Mouse (Mus musculus) heart, embryonic 14.5 days (tissue): ENCODE data around the gene Tom1l2. TPM values are rescaled to one million over a fixed set of nuclear protein-coding genes. Genes with fewer than 3 reads are reported as not detected.
A peak's percentile ranks its signal among the peaks of the same experiment; 100 is the strongest.

Experiments
- ATAC-seq: fragments of 200-750 bp; cut with Nextera tagmentation; 2 replicates; pipeline ENCODE4 v1.8.0; 2017; ENCODE audit warnings: low read depth, moderate TSS enrichment; ENCODE audit not compliant: insufficient number of reproducible peaks, insufficient read depth, low FRiP score
- H3K27ac ChIP-seq, 2 experiments: fragments of 200-500 bp in 1 of 2; fragments of 300-500 bp in 1 of 2; sonication (generic) in 1 of 2; replicated peaks in 1 of 2; 2 replicates each; pipeline ENCODE4 v1.5.1; 2012 to 2014; ENCODE audit warnings: low read depth in 2 of 2, low read length in 2 of 2, control low read depth in 1 of 2, mild to moderate bottlenecking in 1 of 2, mixed read lengths in 1 of 2; ENCODE audit not compliant: control insufficient read depth in 1 of 2, insufficient read depth in 1 of 2
- H3K27me3 ChIP-seq: fragments of 300-500 bp; sonication (generic); 2 replicates; pipeline ENCODE4 v1.6.1; 2014; ENCODE audit warnings: mild to moderate bottlenecking, low read length, control low read depth; ENCODE audit not compliant: control insufficient read depth, insufficient read depth
- H3K36me3 ChIP-seq: fragments of 300-500 bp; sonication (generic); 2 replicates; pipeline ENCODE4 v1.6.1; 2014; ENCODE audit warnings: mild to moderate bottlenecking, control low read depth, low read length, mixed read lengths; ENCODE audit not compliant: control insufficient read depth, insufficient read depth
- H3K4me1 ChIP-seq, 2 experiments: fragments of 200-500 bp in 1 of 2; fragments of 300-500 bp in 1 of 2; sonication (generic) in 1 of 2; 2 replicates each; pipeline ENCODE4 v1.6.1; 2012 to 2014; ENCODE audit warnings: low read length in 2 of 2, control low read depth in 1 of 2, mixed read lengths in 1 of 2; ENCODE audit not compliant: control insufficient read depth in 2 of 2, insufficient read depth in 2 of 2
- H3K4me2 ChIP-seq: fragments of 300-500 bp; sonication (generic); 2 replicates; pipeline ENCODE4 v1.6.1; 2014; ENCODE audit warnings: mild to moderate bottlenecking, low read length
- H3K4me3 ChIP-seq, 2 experiments: fragments of 200-500 bp in 1 of 2; fragments of 300-500 bp in 1 of 2; sonication (generic) in 1 of 2; 2 replicates each; pipeline ENCODE4 v1.5.1; 2012 to 2014; ENCODE audit warnings: low read length in 2 of 2, mild to moderate bottlenecking in 2 of 2, control low read depth in 1 of 2, low read depth in 1 of 2, moderate library complexity in 1 of 2; ENCODE audit not compliant: control insufficient read depth in 1 of 2, insufficient read depth in 1 of 2
- H3K9ac ChIP-seq: fragments of 300-500 bp; sonication (generic); 2 replicates; pipeline ENCODE4 v1.6.1; 2014; ENCODE audit warnings: mild to moderate bottlenecking, low read length
- H3K9me3 ChIP-seq: fragments of 300-500 bp; sonication (generic); 2 replicates; pipeline ENCODE4 v1.6.1; 2016; ENCODE audit warnings: low read length, control low read depth; ENCODE audit not compliant: control insufficient read depth
- WGBS: fragments of 180-500 bp; shearing (Covaris S2); extraction: QIAGEN DNeasy Blood & Tissue Kit; methylation state at CpG from one replicate; pipeline ENCODE4 v1.1.7; 2014; 5-methylcytosine and 5-hydroxymethylcytosine counted together
- polyA plus RNA-seq: library from polyadenylated mRNA; unstranded; fragments of >200 nt; fragmentation: Nextera tagmentation; extraction: Ambion mirVana; gene quantifications from 2 replicates; pipeline ENCODE4 v1.2.1, GENCODE M21; 2014

Tom1l2 gene
- polyA plus RNA-seq, 1 experiment from 2014 or later, result 25.7 TPM

DNA sequence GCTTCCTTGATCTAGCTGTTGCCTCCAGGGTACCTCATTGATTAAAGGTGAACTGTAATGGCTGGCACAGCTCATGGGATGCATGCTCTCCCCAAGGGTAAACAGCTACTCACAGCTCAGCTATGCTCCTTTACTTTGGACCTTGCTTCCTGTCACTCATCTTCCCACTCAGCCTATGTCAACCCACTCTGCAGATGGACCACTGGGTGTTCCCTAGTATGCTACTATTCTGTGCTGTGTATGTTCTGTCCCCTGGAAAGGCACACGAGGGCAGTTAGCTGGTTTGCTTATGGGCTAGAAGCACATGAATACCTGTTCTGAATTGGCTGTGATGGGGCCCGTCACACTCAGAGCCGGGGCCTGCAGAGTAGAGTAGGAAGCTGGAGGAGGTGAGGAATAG, 92.0 kb downstream of the Tom1l2 start:
- Histone ChIP-seq H3K4me3 (no peak overlapping the region), H3K27ac (no peak overlapping the region), H3K9me3 (no peaks in the 10 kb centered on the region), H3K9ac (no peak overlapping the region), H3K4me2 (no peak overlapping the region), H3K36me3 (peaks cover 27% of the 10 kb centered on the region), H3K4me1 (peaks cover 12 to 16% of the 10 kb centered on the region in 2 experiments), H3K27me3 (no peaks in the 10 kb centered on the region)
- ATAC-seq, result no peak
- 80% methylated on average over 3 of the region's 3 CpGs for WGBS

DNA sequence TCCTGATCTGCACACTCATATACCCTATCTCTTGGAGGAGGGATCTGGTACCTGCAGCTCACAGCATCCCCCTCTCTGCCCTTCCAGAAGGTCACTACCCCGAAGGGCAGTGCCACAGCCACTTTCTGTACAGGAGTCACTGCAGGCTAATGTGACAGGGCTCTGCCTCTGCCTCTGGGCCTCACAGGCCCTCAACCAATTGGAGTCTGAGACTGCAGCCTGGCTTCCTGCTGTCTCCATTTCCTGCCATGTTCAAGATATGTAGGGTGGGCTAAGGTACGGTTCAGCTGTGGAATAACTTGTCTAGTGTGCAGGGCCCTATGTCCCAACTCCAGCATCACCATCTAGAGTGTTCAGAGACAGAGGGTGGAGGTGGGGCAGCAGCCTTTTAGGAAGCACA, 95.0 kb downstream of the Tom1l2 start:
- Histone ChIP-seq H3K27me3 (no peaks in the 10 kb centered on the region), H3K4me1 (peaks cover 30 to 42% of the 10 kb centered on the region in 2 experiments), H3K36me3 (peaks cover 34% of the 10 kb centered on the region), H3K27ac (no peak overlapping the region), H3K9ac (no peak overlapping the region), H3K4me3 (no peak overlapping the region), H3K4me2 (no peak overlapping the region), H3K9me3 (no peaks in the 10 kb centered on the region)
- no peak for ATAC-seq
- WGBS, result 68% methylated on average over 2 of the region's 2 CpGs

DNA sequence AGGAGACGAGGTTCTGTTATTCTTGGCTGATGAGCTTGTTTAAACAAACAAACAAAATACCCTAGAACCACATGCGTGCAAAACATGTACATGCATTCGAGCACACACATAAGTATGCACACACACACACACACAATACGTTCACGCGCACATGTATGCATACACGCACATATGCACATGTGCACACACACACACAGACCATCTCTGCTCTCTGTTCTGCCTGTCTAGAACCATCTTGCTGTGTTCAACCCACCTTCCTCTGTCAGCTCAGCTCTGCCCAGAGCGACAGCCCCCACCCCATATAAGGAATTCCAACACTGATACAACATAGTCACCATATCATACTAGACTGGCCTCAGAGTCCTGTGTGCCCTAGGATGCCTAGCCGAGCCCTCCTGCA, 96.0 kb downstream of the Tom1l2 start:
- 70% methylated on average over 9 of the region's 9 CpGs for WGBS

DNA sequence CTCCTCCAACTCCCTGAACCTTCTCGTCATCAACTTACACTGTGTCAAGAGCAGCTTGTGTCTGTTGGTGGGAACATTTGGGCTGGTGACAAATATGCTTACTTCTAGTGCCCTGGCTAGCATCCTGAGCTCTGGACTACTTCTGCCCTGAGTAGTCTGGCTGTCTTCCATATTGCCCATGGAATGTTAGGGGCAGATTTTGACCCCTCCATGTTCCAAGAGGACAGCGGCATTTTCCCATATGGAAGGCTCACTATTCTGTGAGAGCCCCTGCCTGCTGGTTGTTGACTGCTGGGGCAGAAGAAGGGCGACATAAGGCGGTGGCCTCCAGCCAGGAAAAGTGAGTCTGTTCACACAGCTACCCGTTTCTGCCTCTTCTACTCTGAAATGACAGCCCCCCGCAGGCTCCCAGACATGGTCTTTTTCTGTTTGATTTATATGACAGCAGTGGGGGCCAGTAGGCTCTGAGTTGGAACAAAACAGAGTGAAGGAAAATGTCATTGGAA, 96.5 kb downstream of the Tom1l2 start:
- Histone ChIP-seq H3K36me3 (peaks cover 33% of the 10 kb centered on the region), H3K9ac (no peak overlapping the region), H3K4me1 (peaks cover 33 to 42% of the 10 kb centered on the region in 2 experiments), H3K4me2 (no peak overlapping the region), H3K4me3 (no peak overlapping the region), H3K27ac (peak overlapping the region in 1 of 2 experiments; percentile 10; a peak in 3 of 4 replicates), H3K27me3 (no peaks in the 10 kb centered on the region), H3K9me3 (no peaks in the 10 kb centered on the region)
- no peak for ATAC-seq
- WGBS, result 43% methylated on average over 6 of the region's 6 CpGs

More for the DNA sequence above, 96.0 kb downstream of the Tom1l2 start:
- H3K27ac ChIP-seq, result peak overlapping the region in 1 of 2 experiments; percentile 10; a peak in 2 of 4 replicates
- peak; percentile 29; the same call in 1 of the 2 replicates for ATAC-seq
- H3K9me3 ChIP-seq, result no peaks in the 10 kb centered on the region
- no peak overlapping the region for H3K4me2 ChIP-seq
- H3K4me3 ChIP-seq, result no peak overlapping the region
- no peaks in the 10 kb centered on the region for H3K27me3 ChIP-seq
- H3K9ac ChIP-seq, result no peak overlapping the region
- peaks cover 33% of the 10 kb centered on the region for H3K36me3 ChIP-seq
- H3K4me1 ChIP-seq, result peaks cover 33 to 42% of the 10 kb centered on the region in 2 experiments

DNA sequence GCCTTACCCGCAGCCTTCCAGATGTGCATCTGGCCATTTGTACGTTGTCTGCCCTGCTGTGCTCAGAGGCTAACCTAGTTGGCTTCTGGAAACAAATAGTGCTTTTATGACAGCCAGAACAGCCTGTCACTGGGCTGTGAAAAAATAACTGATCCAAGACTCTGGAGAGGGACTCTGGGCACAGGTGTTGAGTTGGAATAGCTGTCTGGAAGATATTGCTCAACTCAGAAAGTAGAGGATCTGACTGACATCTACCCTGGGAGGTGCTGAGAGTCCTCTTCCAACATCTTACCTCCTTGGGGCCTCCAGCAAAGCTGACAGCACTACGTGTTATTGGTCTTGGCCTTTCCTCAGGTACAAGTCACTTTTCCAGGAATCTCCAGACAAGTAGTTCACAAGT, 97.1 kb downstream of the Tom1l2 start:
- H3K9me3 ChIP-seq, result no peaks in the 10 kb centered on the region
- H3K4me3 ChIP-seq, result no peak overlapping the region
- no peaks in the 10 kb centered on the region for H3K27me3 ChIP-seq
- H3K36me3 ChIP-seq, result peaks cover 33% of the 10 kb centered on the region
- H3K4me2 ChIP-seq, result no peak overlapping the region
- H3K27ac ChIP-seq, result peak overlapping the region in 1 of 2 experiments; percentile 10; a peak in 1 of 4 replicates
- no peak for ATAC-seq
- no peak overlapping the region for H3K9ac ChIP-seq
- WGBS, result 78% methylated on average over 3 of the region's 3 CpGs
- peaks cover 33 to 42% of the 10 kb centered on the region in 2 experiments for H3K4me1 ChIP-seq

DNA sequence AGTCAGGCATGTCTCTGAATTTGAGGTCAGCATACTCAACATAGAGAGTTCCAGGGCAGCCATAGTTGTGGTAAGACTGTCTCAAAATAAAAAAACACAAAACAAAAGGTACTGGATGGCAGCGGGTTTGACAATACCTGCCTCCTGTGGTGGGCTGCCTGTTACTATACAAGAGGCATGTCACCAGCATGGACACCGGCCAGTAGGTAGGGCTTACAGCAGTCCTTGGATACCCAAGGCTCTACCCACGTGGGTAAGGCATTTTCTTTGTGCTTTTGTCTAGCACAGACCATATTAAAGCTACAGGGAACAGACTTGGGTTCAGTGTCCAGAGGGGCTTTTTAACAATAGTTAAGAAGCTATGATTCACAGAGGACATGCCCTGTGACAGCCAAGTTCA, 97.5 kb downstream of the Tom1l2 start:
- Histone ChIP-seq H3K9ac (no peak overlapping the region), H3K9me3 (no peaks in the 10 kb centered on the region), H3K4me2 (no peak overlapping the region), H3K4me1 (peaks cover 33 to 42% of the 10 kb centered on the region in 2 experiments), H3K27ac (no peak overlapping the region), H3K4me3 (no peak overlapping the region), H3K27me3 (no peaks in the 10 kb centered on the region), H3K36me3 (peaks cover 33% of the 10 kb centered on the region)
- WGBS, result 88% methylated on average over 3 of the region's 3 CpGs
- ATAC-seq, result no peak

DNA sequence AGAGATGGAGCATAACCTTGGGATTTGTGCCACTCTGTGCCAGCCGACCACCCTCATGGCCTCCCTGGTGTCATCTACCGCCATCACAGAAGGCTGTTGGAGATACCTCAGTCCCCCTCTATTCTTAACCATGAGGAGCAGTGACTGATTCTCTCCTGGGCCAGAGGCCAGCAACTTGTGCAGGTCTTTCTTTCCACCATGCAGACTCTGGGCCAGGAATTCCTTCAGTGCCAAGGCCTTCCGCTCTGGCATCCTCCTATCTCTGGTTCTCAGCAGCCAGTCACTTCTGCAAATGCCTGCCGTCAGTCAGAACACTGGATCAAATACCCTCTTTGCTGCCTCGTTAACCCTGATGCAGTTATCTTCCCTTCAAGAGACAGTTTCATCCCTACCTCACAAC, 98.4 kb downstream of the Tom1l2 start:
- H3K27me3 ChIP-seq, result no peaks in the 10 kb centered on the region
- H3K9ac ChIP-seq, result no peak overlapping the region
- no peak overlapping the region for H3K4me2 ChIP-seq
- no peak for ATAC-seq
- no peaks in the 10 kb centered on the region for H3K9me3 ChIP-seq
- peaks cover 33 to 42% of the 10 kb centered on the region in 2 experiments for H3K4me1 ChIP-seq
- peaks cover 32% of the 10 kb centered on the region for H3K36me3 ChIP-seq
- WGBS, result 27% methylated on average over 5 of the region's 5 CpGs
- H3K4me3 ChIP-seq, result no peak overlapping the region
- H3K27ac ChIP-seq, result peak overlapping the region; percentile 31 to 77; a peak in 3 of 4 replicates

DNA sequence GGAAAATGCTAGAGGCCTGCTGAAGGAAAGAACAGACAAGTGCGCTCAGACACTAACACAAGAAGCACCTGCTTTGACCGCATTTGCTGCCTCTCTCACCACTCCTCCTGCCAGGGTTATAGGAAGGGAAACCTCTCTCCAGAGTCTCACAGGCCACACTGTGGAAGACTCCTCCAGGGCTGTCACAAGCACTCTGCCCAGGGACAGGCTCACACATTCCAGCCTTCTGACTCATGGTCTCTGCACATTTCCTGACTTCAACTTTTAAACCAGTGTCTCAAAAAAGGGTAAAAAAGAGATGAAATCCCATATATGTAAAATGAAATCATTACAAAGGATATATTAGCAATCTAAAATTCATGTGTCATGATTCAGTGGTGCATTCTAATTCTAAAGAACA, 99.2 kb downstream of the Tom1l2 start:
- Histone ChIP-seq H3K9me3 (no peaks in the 10 kb centered on the region), H3K27me3 (no peaks in the 10 kb centered on the region), H3K36me3 (peaks cover 25% of the 10 kb centered on the region), H3K4me1 (peaks cover 33 to 42% of the 10 kb centered on the region in 2 experiments), H3K27ac (peak overlapping the region; percentile 75 to 77), H3K4me2 (no peak overlapping the region), H3K4me3 (no peak overlapping the region), H3K9ac (peak overlapping the region; percentile 38; the same call in 1 of the 2 replicates)
- ATAC-seq, result 0 out of 2 replicates have a peak, but pooled peaks have one; percentile 48
- 78% methylated on average over 2 of the region's 2 CpGs for WGBS
